Mouse (Mus musculus): ENCODE results near the gene Ppp2r5d.

The Ppp2r5d gene

GRCm38 (mm10) chr17:46714756-46715481 lies 10.0 kb upstream of the Ppp2r5d start:
- no peak for DNase-seq (ENCODE audit: low spot score)

GRCm38 (mm10) chr17:46713849-46714248 lies 8.9 kb upstream of the Ppp2r5d start:
- DNase-seq (ENCODE audit: low spot score), result no peak

- DNase-seq (ENCODE audit: low spot score), result no peak
Observed at GRCm38 (mm10) chr17:46712442-46712841, 7.5 kb upstream of the Ppp2r5d start.

GRCm38 (mm10) chr17:46711612-46712271 lies 6.8 kb upstream of the Ppp2r5d start:
- no peak for DNase-seq (ENCODE audit: low spot score)

- peak; percentile 88 for DNase-seq (ENCODE audit: low spot score)
Observed at GRCm38 (mm10) chr17:46710959-46711597, 6.2 kb upstream of the Ppp2r5d start, which contains the start of gene Pex6. Gene Pex6, plus strand, starts transcription at chr17:46711463.

GRCm38 (mm10) chr17:46706375-46707089 lies 1.6 kb upstream of the Ppp2r5d start:
- DNase-seq (ENCODE audit: low spot score), result no peak

GRCm38 (mm10) chr17:46703971-46704886 lies 682 bp downstream of the Ppp2r5d start:
- DNase-seq (ENCODE audit: low spot score), result no peak

GRCm38 (mm10) chr17:46702506-46702905 lies 2.4 kb downstream of the Ppp2r5d start:
- DNase-seq (ENCODE audit: low spot score), result no peak

GRCm38 (mm10) chr17:46702100-46702499 lies 2.8 kb downstream of the Ppp2r5d start:
- DNase-seq (ENCODE audit: low spot score), result no peak

- DNase-seq (ENCODE audit: low spot score), result no peak
Observed at GRCm38 (mm10) chr17:46701489-46701888, 3.4 kb downstream of the Ppp2r5d start.

- DNase-seq (ENCODE audit: low spot score), result no peak
Observed at GRCm38 (mm10) chr17:46699912-46700311, 5.0 kb downstream of the Ppp2r5d start.

- DNase-seq (ENCODE audit: low spot score), result no peak
Observed at GRCm38 (mm10) chr17:46699245-46699644, 5.7 kb downstream of the Ppp2r5d start.

- DNase-seq (ENCODE audit: low spot score), result no peak
Observed at GRCm38 (mm10) chr17:46698515-46698914, 6.4 kb downstream of the Ppp2r5d start.

- DNase-seq (ENCODE audit: low spot score), result no peak
Observed at GRCm38 (mm10) chr17:46694517-46695063, 10.3 kb downstream of the Ppp2r5d start.

- no peak for DNase-seq (ENCODE audit: low spot score)
Observed at GRCm38 (mm10) chr17:46691390-46691789, 13.5 kb downstream of the Ppp2r5d start.

GRCm38 (mm10) chr17:46690665-46691064 lies 14.2 kb downstream of the Ppp2r5d start:
- no peak for DNase-seq (ENCODE audit: low spot score)

- DNase-seq (ENCODE audit: low spot score), result no peak
Observed at GRCm38 (mm10) chr17:46685913-46686312, 19.0 kb downstream of the Ppp2r5d start.

- no peak for DNase-seq (ENCODE audit: low spot score)
Observed at GRCm38 (mm10) chr17:46682654-46683389, 22.1 kb downstream of the Ppp2r5d start.

GRCm38 (mm10) chr17:46681466-46682118 lies 23.3 kb downstream of the Ppp2r5d start:
- DNase-seq (ENCODE audit: low spot score), result no peak

All from c-Kit-positive CD71-positive TER-119-positive erythroid progenitor cells, embryonic 14.5 days (primary cell).